Mouse (Mus musculus) cerebellum, adult 9-11 months (tissue): ENCODE results near the gene Tapbpl.

Source experiments
- DNase-seq: peaks from one replicate; pipeline ENCODE4 v3.0.0; 2022

Gene Tapbpl

DNA sequence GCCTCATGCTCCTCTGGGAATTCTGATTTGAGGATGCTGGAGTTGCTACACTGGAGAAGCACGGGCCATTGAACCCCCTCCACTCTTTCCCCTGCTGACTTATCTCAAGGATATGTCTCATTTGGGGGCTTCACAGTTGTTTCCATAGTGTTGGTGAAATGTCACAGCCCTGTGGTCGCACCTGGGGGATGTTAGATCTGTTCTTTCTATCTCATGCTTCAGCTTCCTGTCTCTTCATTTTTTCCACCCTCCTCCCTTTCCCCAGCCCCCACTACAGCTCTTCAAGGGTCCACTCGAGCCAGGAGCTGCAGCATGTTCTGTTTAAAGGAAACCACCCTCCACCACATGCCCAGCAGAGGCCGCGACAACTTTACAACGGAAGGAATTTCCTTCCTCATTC is 6.7 kb upstream of the Tapbpl start:
- no peak for DNase-seq

DNA sequence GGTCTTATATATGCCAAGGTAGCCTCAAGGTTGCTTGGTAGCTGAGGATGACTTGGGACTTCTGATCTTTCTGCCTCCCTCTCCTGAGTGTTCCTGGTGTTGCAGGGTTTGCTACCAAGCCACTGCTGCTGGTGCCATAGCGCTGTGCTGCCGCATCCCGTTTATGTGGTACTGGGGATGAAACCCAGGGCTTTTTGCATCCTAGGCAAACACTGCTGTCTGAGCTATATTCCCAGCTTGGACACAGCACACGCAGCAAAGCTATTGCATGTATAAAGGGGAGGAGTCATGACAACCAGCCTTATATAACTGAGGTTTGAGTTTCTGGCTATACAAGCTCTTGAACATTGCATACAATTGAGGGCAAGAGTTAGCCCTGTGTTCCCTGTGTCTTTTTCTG is 5.8 kb upstream of the Tapbpl start:
- DNase-seq = no peak

DNA sequence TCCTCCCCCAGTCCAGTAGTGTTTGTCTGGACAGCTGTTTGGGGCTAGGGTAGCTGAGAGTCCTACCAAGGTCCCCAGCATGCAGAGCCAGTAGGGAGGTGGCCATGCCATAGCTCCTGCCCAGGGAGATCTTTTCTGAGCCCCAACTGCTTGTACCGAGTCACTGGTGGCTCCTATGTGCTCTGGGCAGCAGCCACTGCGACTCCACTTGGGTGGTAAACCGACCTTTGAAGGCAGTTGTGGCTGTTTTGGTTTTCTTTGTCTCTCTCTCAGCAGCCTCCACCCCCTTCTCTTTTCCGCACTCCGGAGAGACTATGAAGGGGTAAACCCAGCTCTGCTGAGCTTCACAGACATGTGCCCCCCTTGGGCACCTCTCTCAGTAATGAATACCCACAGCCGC is 5.1 kb upstream of the Tapbpl start, which contains the start of gene Cd27:
TSS of gene Cd27 (minus strand) at position 229 of the 400 bp plus-strand sequence.
- no peak for DNase-seq

DNA sequence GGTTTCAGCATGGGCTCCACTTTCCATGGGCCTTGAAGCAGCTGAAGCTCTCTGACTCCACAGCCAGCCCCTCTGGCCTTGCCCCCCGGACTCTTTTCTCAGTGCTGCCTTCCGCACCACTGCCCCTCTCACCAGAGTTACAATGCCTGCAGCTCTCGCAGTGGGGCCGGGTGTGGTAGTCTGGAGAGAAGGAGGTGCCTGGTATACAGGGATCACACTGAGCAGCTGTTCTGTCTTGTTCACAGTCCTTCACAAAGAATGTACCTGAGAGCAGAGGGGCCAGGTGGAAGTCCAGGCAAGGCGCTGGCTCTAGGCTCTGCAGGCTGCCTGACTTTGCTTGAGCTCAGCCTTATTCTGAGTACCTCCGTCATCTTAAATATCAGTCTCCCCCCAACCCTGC is 4.7 kb upstream of the Tapbpl start:
- DNase-seq = no peak

DNA sequence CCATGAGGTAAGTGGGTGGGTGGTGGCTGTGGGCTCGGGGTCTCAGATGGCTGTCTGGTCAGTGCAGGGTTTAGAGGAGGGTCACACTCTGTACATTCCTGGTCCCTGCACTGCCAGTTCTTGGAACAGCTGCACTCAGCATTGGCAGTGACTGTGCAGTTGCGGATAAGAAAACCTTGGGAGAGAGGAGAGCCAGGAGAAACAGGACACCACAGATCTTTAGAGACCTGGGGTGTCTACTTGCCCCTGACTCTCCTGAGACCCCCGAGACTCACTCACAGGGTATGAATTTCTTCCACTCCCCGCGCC is 2.8 kb upstream of the Tapbpl start:
- DNase-seq = no peak

DNA sequence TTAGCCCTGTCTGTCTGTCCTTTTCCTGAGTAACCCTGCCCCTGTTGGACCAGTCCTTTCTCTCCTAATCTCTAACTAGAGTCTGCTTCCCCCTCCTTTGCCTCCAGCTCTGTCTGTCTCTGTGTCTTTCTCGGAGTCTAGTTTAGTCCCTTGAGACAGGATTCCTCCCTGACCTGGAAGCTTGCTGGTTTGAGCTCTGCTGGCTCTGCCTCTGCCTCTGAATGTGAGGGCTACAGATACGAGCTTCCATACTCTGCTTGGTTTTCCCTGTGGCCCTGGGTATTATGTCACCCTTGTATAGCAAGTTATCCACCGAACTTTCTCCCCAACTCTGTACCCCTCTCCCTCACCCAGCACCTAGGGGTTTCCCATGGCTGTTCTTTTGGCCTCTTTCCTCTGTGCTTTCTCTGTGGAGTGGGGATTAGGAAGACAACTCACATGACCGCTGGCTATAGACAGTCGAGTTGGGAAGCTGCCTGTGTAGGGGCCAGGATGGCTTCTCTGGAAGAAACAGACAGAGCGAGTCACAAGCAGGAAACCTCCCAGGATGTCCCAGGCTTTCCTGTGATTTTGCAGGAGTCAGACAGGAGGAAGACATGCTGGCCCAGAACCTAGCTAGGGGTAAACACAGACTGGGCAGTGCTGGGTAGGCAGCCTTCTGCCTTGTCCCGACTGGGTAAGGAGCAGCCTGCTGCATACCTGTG is 2.3 kb upstream of the Tapbpl start:
- no peak for DNase-seq

DNA sequence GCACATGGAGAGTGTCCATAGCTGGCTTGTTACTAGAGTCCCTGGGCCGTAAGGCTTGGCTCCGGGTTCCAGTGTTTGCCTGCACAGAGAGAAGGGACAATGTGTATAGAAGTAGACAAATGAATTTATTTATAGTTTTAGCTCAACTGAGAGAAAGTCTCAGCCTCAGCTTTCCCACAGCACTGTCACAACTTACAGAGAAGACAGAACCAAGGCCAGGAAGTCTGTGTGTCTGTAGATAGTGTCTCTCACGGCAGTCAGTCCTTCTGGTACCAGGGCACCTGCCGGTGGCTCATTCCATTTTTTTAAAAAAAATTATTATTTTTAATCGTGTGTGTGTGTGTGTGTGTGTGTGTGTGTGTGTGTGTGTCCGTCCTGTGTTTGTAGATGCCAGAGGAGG is 856 bp upstream of the Tapbpl start:
- no peak for DNase-seq

DNA sequence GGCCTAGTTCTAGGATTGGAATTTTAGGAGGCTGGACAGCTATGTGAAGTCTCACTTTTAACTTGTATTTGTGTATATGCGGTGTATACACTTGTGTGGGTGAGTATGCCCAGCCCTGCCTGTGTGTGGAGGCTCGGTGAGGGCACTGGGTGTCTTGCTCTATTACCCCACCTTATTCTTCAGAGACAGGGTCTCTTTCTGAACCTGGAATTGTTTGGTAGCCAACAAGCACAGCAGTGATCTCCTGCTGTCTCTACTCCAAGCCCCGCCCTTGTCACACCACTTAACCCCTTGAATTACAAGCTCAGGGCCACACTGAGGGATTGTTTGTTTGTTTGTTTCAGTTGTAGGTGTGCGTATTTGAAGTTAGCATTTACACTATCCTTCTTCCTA is 381 bp upstream of the Tapbpl start:
- DNase-seq = no peak

DNA sequence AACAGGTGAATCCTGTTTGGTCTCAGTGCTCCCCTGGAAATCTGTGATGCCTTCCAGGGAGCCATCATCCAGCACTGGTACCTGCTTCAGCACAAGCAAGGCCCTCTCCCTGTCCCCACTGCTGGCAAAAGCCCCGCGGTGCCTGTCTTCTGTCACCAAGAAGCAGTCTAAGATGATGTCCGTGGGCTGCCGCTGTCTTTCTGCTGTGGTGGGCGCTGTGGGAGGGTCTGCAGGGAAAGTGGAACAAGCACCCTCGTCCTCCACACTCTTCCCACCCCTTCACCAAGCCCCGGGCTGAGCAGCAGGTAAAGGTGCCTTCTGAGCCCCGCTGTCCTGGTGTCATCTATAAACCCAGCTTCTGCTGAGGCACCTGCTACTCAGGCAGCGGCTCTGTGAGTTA is 1.1 kb downstream of the Tapbpl start:
- DNase-seq = no peak

DNA sequence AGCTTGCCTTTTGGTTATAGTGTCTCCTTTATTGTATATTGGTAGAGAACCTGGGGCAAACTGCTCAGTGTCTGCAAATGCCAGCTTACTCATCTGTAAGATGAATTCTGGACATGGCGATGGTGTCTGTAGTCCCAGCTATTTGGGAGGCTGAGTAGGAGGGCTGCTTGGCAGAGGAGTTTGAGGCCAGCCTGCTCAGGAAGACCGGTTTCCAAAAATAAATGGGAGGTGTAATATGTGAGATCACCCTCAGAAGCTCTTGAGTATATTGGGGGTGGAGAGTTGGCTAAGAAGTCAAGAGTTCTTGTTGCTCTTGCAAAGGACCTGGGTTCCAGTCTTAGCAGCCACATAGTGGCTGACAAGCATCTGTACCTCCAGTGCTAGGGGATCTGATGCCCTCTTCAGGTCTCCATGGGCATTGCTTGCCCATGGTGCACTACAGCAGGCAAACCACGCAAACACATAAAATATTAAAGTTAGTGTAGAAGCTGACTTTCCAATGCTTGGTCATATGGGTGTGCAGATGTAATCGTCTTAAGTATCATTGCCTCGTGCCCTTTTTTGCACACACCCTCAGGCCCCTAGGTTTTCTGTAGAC is 6.0 kb downstream of the Tapbpl start:
- DNase-seq = no peak

DNA sequence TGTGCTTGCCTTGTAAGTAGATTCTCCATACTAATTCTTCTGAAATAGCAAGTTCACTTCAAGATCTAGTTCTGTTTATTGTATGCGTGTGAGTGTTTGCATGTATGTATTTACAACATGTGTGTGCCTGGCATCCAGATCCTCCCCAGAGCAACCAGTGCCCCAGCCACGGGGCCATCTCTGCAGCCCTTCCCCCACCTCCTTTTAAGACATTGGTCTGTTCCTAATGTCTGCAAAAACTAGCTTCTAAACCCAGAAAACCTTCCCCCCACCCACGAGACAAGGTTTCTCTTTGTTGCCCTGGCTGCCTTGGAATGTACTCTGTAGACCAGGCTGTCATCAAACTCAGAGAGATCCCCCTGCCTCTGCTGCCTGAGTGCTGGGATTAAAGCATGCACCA is 9.1 kb downstream of the Tapbpl start:
- DNase-seq = no peak

DNA sequence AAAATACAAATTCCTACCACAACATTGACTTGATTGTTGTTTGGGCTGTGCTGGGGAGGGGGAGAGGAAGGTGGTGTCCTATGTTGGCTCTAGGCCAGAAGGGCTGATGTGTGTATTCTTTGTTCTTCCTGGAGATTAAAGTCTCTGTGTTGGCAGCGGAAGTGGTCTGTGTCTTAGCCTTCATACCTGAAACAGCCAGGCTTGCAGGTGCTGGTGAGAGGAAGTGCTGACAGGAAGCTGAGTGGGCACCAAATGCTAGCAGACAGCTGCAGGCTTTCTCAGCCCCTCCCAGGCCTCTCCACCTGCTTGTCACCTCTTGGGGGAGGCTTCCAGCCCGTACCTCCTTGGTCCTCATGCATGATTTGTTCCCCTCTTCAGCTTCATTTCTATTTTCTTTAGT is 9.5 kb downstream of the Tapbpl start:
- no peak for DNase-seq

DNA sequence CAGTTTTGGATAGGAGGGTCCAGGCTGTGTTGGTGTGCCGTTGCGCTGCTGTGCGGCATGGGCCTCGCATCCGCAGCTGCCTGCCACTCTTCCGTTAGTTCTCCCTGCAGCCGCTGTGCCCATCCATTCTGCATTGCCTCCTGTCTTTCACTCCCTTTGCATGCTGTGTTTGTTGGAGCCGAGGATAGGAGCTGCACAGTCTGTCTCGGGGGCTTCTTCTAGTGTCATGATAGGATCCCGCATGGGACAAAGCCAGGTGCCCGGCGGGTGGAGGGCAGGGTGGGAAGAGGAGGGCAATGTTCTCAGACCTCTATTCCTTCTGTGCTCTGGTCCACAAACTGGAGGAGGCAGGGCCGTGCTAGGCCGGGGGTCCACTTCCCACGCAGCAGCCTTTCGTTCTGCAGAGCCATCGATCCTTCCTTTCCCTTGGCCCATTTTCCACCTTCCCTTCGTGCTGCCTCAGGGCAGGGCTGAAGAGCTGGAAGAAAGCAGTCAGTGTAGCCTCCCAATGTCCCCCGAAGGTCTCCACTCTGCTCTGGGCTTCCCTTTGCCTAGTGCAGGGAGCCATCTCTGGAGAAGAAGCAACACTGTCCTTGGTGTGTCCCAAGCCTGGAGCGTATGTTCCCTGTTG is 10.4 kb downstream of the Tapbpl start:
- no peak for DNase-seq

DNA sequence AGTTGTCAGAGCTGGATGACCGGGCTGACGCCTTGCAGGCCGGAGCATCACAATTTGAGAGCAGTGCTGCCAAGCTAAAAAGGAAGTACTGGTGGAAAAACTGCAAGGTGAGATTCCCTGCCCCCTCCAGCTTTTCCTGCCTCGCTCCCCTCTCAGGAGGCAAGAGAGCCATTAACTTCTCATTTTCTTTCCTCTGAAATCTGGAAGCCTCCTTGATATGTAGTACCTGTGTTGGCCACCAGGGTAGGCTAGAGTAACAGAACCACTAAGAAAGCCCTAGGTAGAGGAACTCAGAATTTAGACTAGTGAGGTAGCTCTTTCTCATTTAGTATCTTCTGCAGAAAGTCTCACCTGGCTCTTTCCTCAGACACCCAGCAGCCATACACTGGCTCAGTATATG is 12.7 kb downstream of the Tapbpl start:
- DNase-seq = peak; percentile 67

DNA sequence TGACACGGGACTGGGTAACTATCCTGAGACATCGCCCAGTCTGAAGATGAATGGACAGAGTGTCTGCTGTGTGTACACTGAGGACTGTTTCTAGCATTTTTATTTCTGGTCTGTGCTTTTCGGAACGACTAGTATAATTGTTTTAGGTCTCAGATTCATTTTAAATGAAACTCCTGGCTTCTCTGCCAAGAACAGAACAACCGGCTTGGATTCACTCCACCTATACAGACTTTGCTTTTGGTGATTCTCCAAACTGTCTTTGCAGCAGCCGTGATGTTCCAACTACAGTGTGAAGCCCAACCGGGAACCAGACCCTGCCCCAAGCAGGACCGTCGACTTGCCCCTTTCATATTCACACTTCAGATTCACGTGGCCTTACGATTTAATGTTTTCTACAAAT is 13.8 kb downstream of the Tapbpl start:
- DNase-seq = peak; percentile 42

DNA sequence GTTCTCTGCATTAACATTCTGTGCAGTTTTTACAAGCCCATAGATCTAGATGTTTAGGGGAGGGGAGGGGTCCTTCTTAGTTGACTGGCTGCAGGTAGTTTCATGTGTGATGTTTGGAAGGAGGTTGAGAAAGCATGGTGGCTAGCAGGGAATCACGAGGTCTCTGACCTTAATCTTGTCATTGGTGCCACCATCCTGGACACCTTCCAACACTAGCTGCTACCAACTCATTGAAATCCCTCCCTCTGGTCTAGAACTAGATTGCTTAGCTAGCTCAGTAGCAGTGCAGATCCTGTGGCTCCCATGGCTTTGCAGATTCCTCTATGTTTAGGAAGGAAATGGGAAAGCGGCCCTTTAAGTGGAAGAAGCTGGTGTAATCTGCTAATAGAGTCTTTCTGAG is 14.8 kb downstream of the Tapbpl start:
- DNase-seq = peak; percentile 60

DNA sequence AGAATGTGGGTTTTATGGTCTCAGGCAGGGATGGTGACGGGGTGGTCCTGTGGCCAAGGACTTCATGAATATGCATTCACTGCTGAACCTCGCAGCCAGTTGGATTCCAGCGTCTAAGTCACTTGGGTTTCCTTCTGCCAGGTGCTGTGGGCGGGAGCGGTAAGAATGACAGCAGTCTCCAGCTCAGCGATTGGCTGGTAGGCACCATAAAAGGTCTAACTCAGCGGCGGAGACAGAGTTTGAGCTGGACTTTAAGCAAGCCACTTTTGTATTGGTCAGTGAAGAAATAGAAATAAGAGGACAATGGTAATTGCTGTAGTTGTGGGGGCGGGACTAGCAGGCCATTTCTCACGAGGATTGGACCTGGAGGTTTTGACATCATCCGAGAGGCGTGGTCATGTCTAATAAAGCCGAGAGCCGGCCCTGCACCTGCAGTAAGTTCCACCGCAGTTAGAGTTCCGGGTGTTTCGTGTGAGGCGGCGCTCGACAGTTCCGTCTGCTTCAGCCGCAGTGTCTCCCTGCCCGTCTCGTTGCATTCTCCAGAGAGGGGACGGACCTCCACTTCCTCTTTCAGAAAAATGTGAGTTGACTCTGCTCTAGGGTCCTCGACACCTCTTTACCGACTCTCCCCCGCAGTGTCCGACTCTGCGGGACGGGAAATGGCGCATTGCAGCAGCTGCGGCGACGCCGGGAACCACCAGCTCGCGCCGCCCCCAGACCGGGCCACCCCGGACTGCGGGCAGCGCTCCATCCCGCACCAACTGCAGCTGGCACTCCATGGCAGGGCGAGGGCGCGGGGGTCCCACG is 16.3 kb downstream of the Tapbpl start, which contains the start of gene Vamp1:
TSS of gene Vamp1 (plus strand) at position 404 of the 807 bp plus-strand sequence.
- DNase-seq = peak; percentile 99

DNA sequence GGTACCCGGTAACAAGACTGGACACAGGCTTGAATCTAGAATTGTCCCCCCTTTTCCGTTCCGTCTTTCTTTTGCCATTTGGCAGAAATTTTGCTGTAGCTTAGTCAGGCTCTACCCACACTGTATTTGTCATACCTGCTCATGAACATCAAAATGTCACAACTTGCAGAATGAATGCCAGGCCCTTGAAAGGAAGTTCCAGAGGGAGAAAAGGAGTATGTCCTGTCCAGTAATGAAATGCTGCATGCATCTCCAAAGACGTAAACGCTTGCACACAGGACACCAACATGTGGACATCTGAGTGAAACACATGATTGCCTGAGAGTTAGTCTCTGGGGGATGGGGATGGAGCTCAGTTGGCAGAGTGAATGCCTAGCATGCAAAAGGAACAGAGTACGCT is 17.9 kb downstream of the Tapbpl start:
- DNase-seq = no peak

DNA sequence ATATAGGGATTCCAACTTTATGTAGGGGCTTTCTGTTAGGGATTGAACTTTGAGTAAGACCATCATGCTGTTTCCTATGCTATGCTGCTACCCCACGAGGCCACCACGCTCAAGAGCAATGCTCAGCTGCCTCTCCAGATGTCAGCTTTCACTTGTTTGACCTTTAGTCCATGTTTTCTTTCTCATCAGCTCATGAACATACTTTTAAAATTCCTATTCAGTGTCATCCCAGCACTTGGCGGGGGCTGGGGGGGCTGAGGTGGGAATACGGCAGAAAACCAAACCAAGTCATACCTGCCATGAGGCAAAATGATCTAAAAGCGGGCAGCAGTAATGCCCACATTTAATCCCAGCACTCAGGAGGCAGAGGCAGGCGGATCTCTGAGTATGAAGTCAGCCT is 18.5 kb downstream of the Tapbpl start:
- DNase-seq = no peak

DNA sequence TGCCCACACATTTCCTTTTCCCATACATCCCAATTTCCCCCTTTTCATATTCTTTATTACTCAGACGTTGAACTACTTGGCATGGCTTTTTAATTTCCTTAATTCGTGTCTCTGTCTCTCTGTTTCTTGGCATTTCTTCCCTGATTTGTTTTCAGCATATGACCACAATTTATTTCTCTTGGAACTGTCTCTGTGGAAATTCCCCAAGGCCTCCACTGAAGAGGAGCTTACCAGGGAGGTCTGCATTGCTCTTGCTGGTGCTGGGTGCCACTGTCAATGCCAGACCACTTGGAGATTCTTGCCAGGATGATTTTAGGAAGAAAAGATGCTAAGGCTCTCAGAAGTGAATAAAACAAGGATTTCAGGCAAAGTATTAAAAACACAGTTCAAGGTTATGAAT is 19.0 kb downstream of the Tapbpl start:
- DNase-seq = no peak

DNA sequence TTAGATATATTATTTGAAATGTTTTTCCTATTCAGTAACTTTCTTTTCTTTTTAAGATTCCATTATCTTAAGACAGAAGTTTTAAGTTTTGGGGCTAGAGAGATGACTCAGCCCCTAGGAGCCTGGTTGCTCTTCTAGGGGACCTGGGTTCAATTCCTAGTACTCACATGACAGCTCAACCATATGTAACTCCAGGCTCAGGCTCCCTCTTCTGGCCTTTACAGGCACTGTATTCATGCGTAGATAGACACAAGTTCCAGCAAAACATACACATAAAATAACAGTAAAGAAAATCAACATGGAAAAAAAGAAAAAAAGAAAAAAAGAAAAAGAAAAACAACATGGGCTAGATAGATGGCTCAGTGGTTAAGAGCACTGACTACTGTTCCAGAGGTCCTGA is 21.2 kb downstream of the Tapbpl start:
- no peak for DNase-seq

DNA sequence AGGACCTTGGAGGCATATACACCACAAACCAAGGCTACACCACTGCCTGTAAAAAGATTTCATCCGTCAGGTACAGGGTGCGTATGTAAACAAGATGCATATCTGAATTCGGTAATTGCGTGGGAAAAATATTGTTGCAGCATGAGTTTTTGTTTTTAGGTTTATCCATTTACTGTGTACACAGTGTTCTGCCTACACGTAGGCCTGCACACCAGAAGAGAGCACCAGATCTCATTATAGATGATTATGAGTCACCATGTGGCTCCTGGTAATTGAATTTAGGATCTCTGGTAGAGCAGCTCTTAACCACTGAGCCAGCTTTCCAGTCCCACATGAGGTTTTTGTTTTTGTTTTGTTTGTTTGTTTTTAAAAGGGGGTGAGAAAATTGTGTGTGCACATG is 34.5 kb downstream of the Tapbpl start:
- no peak for DNase-seq

DNA sequence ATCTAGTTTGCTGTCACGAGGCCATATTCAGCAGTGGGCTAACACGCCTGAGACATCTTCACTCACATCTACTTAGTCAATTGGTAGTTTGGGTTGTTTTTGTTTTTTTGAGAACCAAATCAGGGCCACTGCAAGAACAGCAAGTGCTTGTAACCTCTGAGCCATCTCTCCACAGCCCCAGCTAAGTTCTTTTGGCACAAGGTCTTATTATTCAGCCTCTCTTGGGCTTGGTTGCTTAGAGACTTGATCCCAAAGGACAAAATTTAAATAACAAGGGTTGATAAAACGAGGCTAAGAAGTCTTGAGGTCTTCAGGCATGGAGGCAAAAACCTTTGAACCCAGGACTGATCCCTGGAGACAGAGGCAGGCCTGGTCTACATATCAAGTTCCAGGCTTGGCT is 35.4 kb downstream of the Tapbpl start:
- DNase-seq = no peak

DNA sequence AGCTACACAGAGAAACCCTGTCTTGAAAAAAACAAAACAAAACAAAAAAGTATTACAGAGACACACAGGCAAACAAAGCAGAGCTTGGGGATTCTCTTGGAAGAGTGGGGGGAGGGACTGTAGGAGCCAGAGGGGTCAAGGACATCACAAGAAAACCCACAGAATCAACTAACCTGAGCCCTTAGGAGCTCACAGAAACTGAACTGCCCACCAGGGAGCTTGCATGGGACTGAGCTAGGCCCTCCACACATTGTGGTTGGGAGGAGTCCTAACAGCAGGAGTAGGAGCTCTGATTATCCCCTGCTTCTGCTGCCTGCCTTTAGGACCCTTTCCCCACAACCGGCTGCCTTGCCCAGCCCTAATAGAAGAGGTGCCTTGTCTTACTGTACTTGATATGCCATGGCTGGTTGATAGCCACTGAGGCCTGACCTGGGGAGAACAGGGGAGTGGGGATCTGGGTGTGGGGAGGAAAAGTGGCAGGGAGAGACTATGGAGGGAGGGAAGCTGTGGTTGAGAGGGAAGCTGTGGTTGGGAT is 36.1 kb downstream of the Tapbpl start:
- DNase-seq = no peak
